In the genomic region with DNA sequence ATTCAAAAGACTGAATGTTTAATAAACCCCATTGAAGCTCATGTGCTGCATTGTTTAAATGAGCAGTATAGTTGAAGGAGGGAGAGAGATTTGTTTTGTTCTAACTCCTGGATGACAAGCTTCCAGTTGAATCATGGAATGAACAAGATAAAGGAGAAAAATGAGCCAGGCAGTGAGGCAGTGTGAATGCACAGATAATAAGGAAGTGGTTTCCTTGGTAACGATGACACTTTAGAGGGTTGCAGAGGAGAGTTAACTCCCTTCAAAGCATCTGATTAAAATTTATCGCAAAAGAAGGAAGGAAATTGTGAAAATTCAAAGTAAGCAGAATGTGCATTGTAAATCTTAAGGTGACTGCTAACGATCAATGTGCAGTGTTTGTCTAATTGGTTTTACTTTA, we compare ENCODE assay signal across 18 mouse cellular contexts.
DNase-seq lines count a peak whose midpoint lies in the region; ATAC-seq lines count a peak whose summit lies in the region.
"Had no signal": no experiment of that assay in that cellular context is flagged by ENCODE, and none has a peak within 500 bp of the region (broad histone marks: within the 10 kb centered on the region; RNA-seq: fewer than 3 reads in every experiment).

No protein-coding gene starts in this region.

- H3K4me3 ChIP-seq in midbrain, embryonic 12.5 days: no peak overlapping the region
- no peak overlapping the region for H3K4me3 ChIP-seq in midbrain, embryonic 10.5 days
- H3K4me3 ChIP-seq in midbrain, embryonic 16.5 days (ENCODE audit: low read depth, low read length): no peak overlapping the region
- H3K4me3 ChIP-seq in heart, embryonic 10.5 days: no peak overlapping the region
- H3K4me3 ChIP-seq: embryonic facial prominence, embryonic 12.5 days; myocyte had no signal

- 72% methylated on average over 3 of the region's 3 CpGs for WGBS in midbrain, embryonic 12.5 days
- WGBS in midbrain, embryonic 10.5 days: 82% methylated on average over 3 of the region's 3 CpGs
- 40% methylated on average over 3 of the region's 3 CpGs for WGBS in midbrain, embryonic 16.5 days
- WGBS in heart, embryonic 10.5 days: 78% methylated on average over 3 of the region's 3 CpGs

- H3K4me1 ChIP-seq in midbrain, embryonic 12.5 days: peaks cover 3% of the 10 kb centered on the region; the same call in 1 of the 2 replicates
- H3K4me1 ChIP-seq in midbrain, embryonic 10.5 days: no peaks in the 10 kb centered on the region
- H3K4me1 ChIP-seq in midbrain, embryonic 16.5 days (ENCODE audit: control insufficient read depth, insufficient read depth, low read length): peaks cover 5% of the 10 kb centered on the region; the same call in 1 of the 2 replicates
- H3K4me1 ChIP-seq in heart, embryonic 10.5 days: no peaks in the 10 kb centered on the region
- H3K4me1 ChIP-seq: embryonic facial prominence, embryonic 12.5 days had no signal

- no peak overlapping the region for H3K4me2 ChIP-seq in midbrain, embryonic 12.5 days (replicated peaks)
- H3K4me2 ChIP-seq in midbrain, embryonic 16.5 days (ENCODE audit: low read length): no peak overlapping the region
- H3K4me2 ChIP-seq: embryonic facial prominence, embryonic 12.5 days had no signal

- no peak overlapping the region for H3K9ac ChIP-seq in midbrain, embryonic 12.5 days (replicated peaks)
- H3K9ac ChIP-seq in midbrain, embryonic 16.5 days (ENCODE audit: low read depth, low read length): no peak overlapping the region
- H3K9ac ChIP-seq: embryonic facial prominence, embryonic 12.5 days; liver, embryonic 14.5 days had no signal

- DNase-seq in midbrain, embryonic 10.5 days (ENCODE audit: low spot score): no peak
- no peak for DNase-seq in kidney, postnatal 25 days
- no peak for DNase-seq in lung, postnatal 25 days (ENCODE audit: low spot score)
- no peak for DNase-seq in heart, embryonic 10.5 days (ENCODE audit: low spot score)
- DNase-seq: cerebellum, adult 9-11 months; kidney, postnatal 10 days; lung, postnatal 10 days; right cerebral cortex, postnatal 4 days; thymus, postnatal 14 days had no signal

- H3K27ac ChIP-seq in midbrain, embryonic 12.5 days (replicated peaks): no peak overlapping the region
- H3K27ac ChIP-seq in midbrain, embryonic 10.5 days (replicated peaks): no peak overlapping the region
- 0 out of 2 replicates have a peak overlapping the region, but pooled peaks have one; percentile 55 for H3K27ac ChIP-seq in midbrain, embryonic 16.5 days (ENCODE audit: low read length)
- no peak overlapping the region for H3K27ac ChIP-seq in heart, embryonic 10.5 days
- H3K27ac ChIP-seq: embryonic facial prominence, embryonic 12.5 days; liver, embryonic 14.5 days had no signal

- peak; percentile 76 for ATAC-seq in midbrain, embryonic 12.5 days (ENCODE audit: low FRiP score, low read depth)
- peak; percentile 73 for ATAC-seq in common myeloid progenitor, adult 5-6 weeks (replicated peaks; ENCODE audit: low read depth, poor library complexity, severe bottlenecking)
- peak; percentile 44; the same call in 1 of the 2 replicates for ATAC-seq in granulocyte monocyte progenitor cell, adult 5-6 weeks (replicated peaks; ENCODE audit: poor library complexity, severe bottlenecking)
- ATAC-seq in midbrain, embryonic 16.5 days: peak; percentile 97
- ATAC-seq: intestine, postnatal 0 days; Patski had no signal

- H3K36me3 ChIP-seq in midbrain, embryonic 12.5 days: no peaks in the 10 kb centered on the region
- no peaks in the 10 kb centered on the region for H3K36me3 ChIP-seq in midbrain, embryonic 10.5 days
- H3K36me3 ChIP-seq in midbrain, embryonic 16.5 days (ENCODE audit: control insufficient read depth, insufficient read depth, low read length): no peaks in the 10 kb centered on the region
- no peaks in the 10 kb centered on the region for H3K36me3 ChIP-seq in heart, embryonic 10.5 days
- H3K36me3 ChIP-seq: embryonic facial prominence, embryonic 12.5 days had no signal

- no peaks in the 10 kb centered on the region for H3K27me3 ChIP-seq in midbrain, embryonic 12.5 days
- H3K27me3 ChIP-seq in midbrain, embryonic 10.5 days (ENCODE audit: low read depth, poor library complexity, severe bottlenecking): no peaks in the 10 kb centered on the region
- H3K27me3 ChIP-seq in midbrain, embryonic 16.5 days (ENCODE audit: control insufficient read depth, insufficient read depth, low read depth, low read length): no peaks in the 10 kb centered on the region
- H3K27me3 ChIP-seq in heart, embryonic 10.5 days (ENCODE audit: insufficient read depth, poor library complexity, severe bottlenecking): no peaks in the 10 kb centered on the region
- H3K27me3 ChIP-seq: embryonic facial prominence, embryonic 12.5 days; Patski had no signal

- no peaks in the 10 kb centered on the region for H3K9me3 ChIP-seq in midbrain, embryonic 12.5 days
- no peaks in the 10 kb centered on the region for H3K9me3 ChIP-seq in midbrain, embryonic 10.5 days (replicated peaks)
- no peaks in the 10 kb centered on the region for H3K9me3 ChIP-seq in midbrain, embryonic 16.5 days (replicated peaks; ENCODE audit: control insufficient read depth, low read length, poor library complexity, severe bottlenecking)
- no peaks in the 10 kb centered on the region for H3K9me3 ChIP-seq in heart, embryonic 10.5 days
- H3K9me3 ChIP-seq: embryonic facial prominence, embryonic 12.5 days had no signal

Comparison
In these comparisons a context has a peak if more than half of its experiments do, and no peak if none do; other contexts are left out.
1. ATAC-seq: peak in every context shown above with its lines; median percentile 97 in midbrain, embryonic 16.5 days; 76 in midbrain, embryonic 12.5 days; 73 in common myeloid progenitor, adult 5-6 weeks; 44 in granulocyte monocyte progenitor cell, adult 5-6 weeks.